Mouse (Mus musculus) liver, embryonic 11.5 days (tissue): ENCODE data around the gene Rnls. TPM values are rescaled to one million over a fixed set of nuclear protein-coding genes. Genes with fewer than 3 reads are reported as not detected.

Experiments used
- ATAC-seq: fragments of 200-750 bp; cut with Nextera tagmentation; replicated peaks from 2 replicates; pipeline ENCODE4 v1.8.0; 2017; ENCODE audit warnings: moderate number of reproducible peaks, mild to moderate bottlenecking, moderate TSS enrichment, moderate library complexity; ENCODE audit not compliant: low FRiP score
- DNase-seq: peaks from one replicate; pipeline ENCODE4 v3.0.0-alpha.2; 2017; ENCODE audit warnings: low spot score
- H3K27ac ChIP-seq: fragments of 300-500 bp; sonication (generic); 2 replicates; pipeline ENCODE4 v1.5.1; 2014; ENCODE audit warnings: mild to moderate bottlenecking, low read depth, low read length, control low read depth
- H3K27me3 ChIP-seq: fragments of 300-500 bp; sonication (generic); replicated peaks from 2 replicates; pipeline ENCODE4 v1.6.1; 2014; ENCODE audit warnings: low read length, mixed read lengths; ENCODE audit not compliant: control insufficient read depth, insufficient read depth
- H3K36me3 ChIP-seq: fragments of 300-500 bp; sonication (generic); 2 replicates; pipeline ENCODE4 v1.6.1; 2014; ENCODE audit warnings: mild to moderate bottlenecking, low read length, moderate library complexity, mixed read lengths; ENCODE audit not compliant: control insufficient read depth, insufficient read depth
- H3K4me1 ChIP-seq: fragments of 300-500 bp; sonication (generic); replicated peaks from 2 replicates; pipeline ENCODE4 v1.6.1; 2014; ENCODE audit warnings: low read length, mixed read lengths; ENCODE audit not compliant: control insufficient read depth, insufficient read depth
- H3K4me2 ChIP-seq: fragments of 300-500 bp; sonication (generic); 2 replicates; pipeline ENCODE4 v1.6.1; 2014; ENCODE audit warnings: mild to moderate bottlenecking, control low read depth, moderate library complexity
- H3K4me3 ChIP-seq: fragments of 300-500 bp; sonication (generic); 2 replicates; pipeline ENCODE4 v1.5.1; 2014; ENCODE audit warnings: low read depth, low read length, control low read depth
- H3K9ac ChIP-seq: fragments of 300-500 bp; sonication (generic); 2 replicates; pipeline ENCODE4 v1.6.1; 2014; ENCODE audit warnings: low read depth, low read length, control low read depth
- H3K9me3 ChIP-seq: fragments of 300-500 bp; sonication (generic); 2 replicates; pipeline ENCODE4 v1.6.1; 2016; ENCODE audit warnings: low read length, inconsistent platforms, mixed read lengths; ENCODE audit not compliant: control insufficient read depth
- WGBS: fragments of 180-500 bp; shearing (Covaris S2); extraction: QIAGEN DNeasy Blood & Tissue Kit; methylation state at CpG from one replicate; pipeline ENCODE4 v1.1.7; 2014; 5-methylcytosine and 5-hydroxymethylcytosine counted together
- polyA plus RNA-seq: library from polyadenylated mRNA; unstranded; fragments of >200 nt; fragmentation: Nextera tagmentation; extraction: Ambion mirVana; gene quantifications from 2 replicates; pipeline ENCODE4 v1.2.1, GENCODE M21; 2014

The Rnls gene
- polyA plus RNA-seq, 1 experiment from 2014 or later = 2.8 TPM

GRCm38 (mm10) chr19:33188766-33189165 is 203.3 kb downstream of the Rnls start:
- no peaks in the 10 kb centered on the region for H3K27me3 ChIP-seq
- no peak overlapping the region for H3K9ac ChIP-seq
- H3K9me3 ChIP-seq = no peaks in the 10 kb centered on the region
- H3K4me2 ChIP-seq = no peak overlapping the region
- H3K36me3 ChIP-seq = no peaks in the 10 kb centered on the region
- ATAC-seq = no peak
- WGBS = 83% methylated on average over 1 of the region's 1 CpGs
- no peak overlapping the region for H3K27ac ChIP-seq
- DNase-seq = no peak
- no peak overlapping the region for H3K4me3 ChIP-seq
- H3K4me1 ChIP-seq = no peaks in the 10 kb centered on the region

GRCm38 (mm10) chr19:33179595-33179994 is 212.5 kb downstream of the Rnls start:
- 69% methylated on average over 5 of the region's 5 CpGs for WGBS
- H3K36me3 ChIP-seq = no peaks in the 10 kb centered on the region
- no peak for DNase-seq

GRCm38 (mm10) chr19:33178866-33179265 is 213.2 kb downstream of the Rnls start:
- Histone ChIP-seq H3K9me3 (no peaks in the 10 kb centered on the region), H3K4me1 (no peaks in the 10 kb centered on the region), H3K4me3 (no peak overlapping the region), H3K4me2 (no peak overlapping the region), H3K36me3 (no peaks in the 10 kb centered on the region), H3K27ac (no peak overlapping the region), H3K9ac (no peak overlapping the region), H3K27me3 (no peaks in the 10 kb centered on the region)
- 76% methylated on average over 3 of the region's 3 CpGs for WGBS
- DNase-seq (no peak), ATAC-seq (no peak)

More at GRCm38 (mm10) chr19:33179595-33179994, 212.5 kb downstream of the Rnls start:
- no peak overlapping the region for H3K27ac ChIP-seq
- no peak for ATAC-seq
- H3K9ac ChIP-seq = no peak overlapping the region
- no peak overlapping the region for H3K4me2 ChIP-seq
- H3K4me3 ChIP-seq = no peak overlapping the region
- no peaks in the 10 kb centered on the region for H3K9me3 ChIP-seq
- H3K27me3 ChIP-seq = no peaks in the 10 kb centered on the region
- H3K4me1 ChIP-seq = no peaks in the 10 kb centered on the region

GRCm38 (mm10) chr19:33178367-33178766 is 213.7 kb downstream of the Rnls start:
- ATAC-seq (no peak), DNase-seq (no peak)
- H3K9ac ChIP-seq = no peak overlapping the region
- no peaks in the 10 kb centered on the region for H3K36me3 ChIP-seq
- WGBS = 57% methylated on average over 6 of the region's 6 CpGs
- H3K4me3 ChIP-seq = no peak overlapping the region
- no peak overlapping the region for H3K27ac ChIP-seq
- H3K4me1 ChIP-seq = no peaks in the 10 kb centered on the region
- no peak overlapping the region for H3K4me2 ChIP-seq
- H3K9me3 ChIP-seq = no peaks in the 10 kb centered on the region
- no peaks in the 10 kb centered on the region for H3K27me3 ChIP-seq

GRCm38 (mm10) chr19:33173991-33174390 is 218.1 kb downstream of the Rnls start:
- Histone ChIP-seq H3K36me3 (no peaks in the 10 kb centered on the region), H3K4me3 (no peak overlapping the region), H3K9me3 (no peaks in the 10 kb centered on the region), H3K9ac (no peak overlapping the region), H3K27ac (no peak overlapping the region), H3K27me3 (no peaks in the 10 kb centered on the region), H3K4me2 (no peak overlapping the region), H3K4me1 (no peaks in the 10 kb centered on the region)
- DNase-seq (no peak), ATAC-seq (no peak)

- H3K4me2 ChIP-seq = no peak overlapping the region
Measured at GRCm38 (mm10) chr19:33169881-33170280, 222.2 kb downstream of the Rnls start.

GRCm38 (mm10) chr19:33167528-33168264 is 224.4 kb downstream of the Rnls start:
- DNase-seq (no peak), ATAC-seq (no peak)
- WGBS = 63% methylated on average over 17 of the region's 17 CpGs
- Histone ChIP-seq H3K4me1 (peaks cover 3% of the 10 kb centered on the region), H3K27me3 (no peaks in the 10 kb centered on the region), H3K4me2 (no peak overlapping the region), H3K9me3 (no peaks in the 10 kb centered on the region), H3K36me3 (no peaks in the 10 kb centered on the region), H3K9ac (no peak overlapping the region), H3K4me3 (no peak overlapping the region), H3K27ac (no peak overlapping the region)

More at GRCm38 (mm10) chr19:33169881-33170280, 222.2 kb downstream of the Rnls start:
- Histone ChIP-seq H3K27ac (no peak overlapping the region), H3K27me3 (no peaks in the 10 kb centered on the region), H3K36me3 (no peaks in the 10 kb centered on the region), H3K9ac (no peak overlapping the region), H3K9me3 (no peaks in the 10 kb centered on the region), H3K4me1 (peaks cover 3% of the 10 kb centered on the region), H3K4me3 (no peak overlapping the region)
- 82% methylated on average over 6 of the region's 6 CpGs for WGBS
- DNase-seq (no peak), ATAC-seq (no peak)

GRCm38 (mm10) chr19:33164801-33165200 is 227.3 kb downstream of the Rnls start:
- ATAC-seq = no peak
- H3K9me3 ChIP-seq = no peaks in the 10 kb centered on the region
- H3K4me3 ChIP-seq = no peak overlapping the region
- no peak for DNase-seq
- WGBS = 61% methylated on average over 5 of the region's 5 CpGs
- H3K4me1 ChIP-seq = peaks cover 3% of the 10 kb centered on the region
- H3K27me3 ChIP-seq = no peaks in the 10 kb centered on the region
- no peak overlapping the region for H3K9ac ChIP-seq
- no peak overlapping the region for H3K4me2 ChIP-seq
- H3K36me3 ChIP-seq = no peaks in the 10 kb centered on the region
- H3K27ac ChIP-seq = no peak overlapping the region

GRCm38 (mm10) chr19:33161903-33162302 is 230.2 kb downstream of the Rnls start:
- no peak overlapping the region for H3K27ac ChIP-seq
- no peaks in the 10 kb centered on the region for H3K9me3 ChIP-seq
- no peaks in the 10 kb centered on the region for H3K36me3 ChIP-seq
- no peak for ATAC-seq
- 70% methylated on average over 1 of the region's 1 CpGs for WGBS
- H3K9ac ChIP-seq = no peak overlapping the region
- H3K4me1 ChIP-seq = peaks cover 3% of the 10 kb centered on the region
- no peak overlapping the region for H3K4me2 ChIP-seq
- no peak overlapping the region for H3K4me3 ChIP-seq
- no peaks in the 10 kb centered on the region for H3K27me3 ChIP-seq
- no peak for DNase-seq
